Mouse (Mus musculus) MEL (cell line): ENCODE results near the gene Pgam5. TPM values are rescaled to one million over a fixed set of nuclear protein-coding genes. Genes with fewer than 3 reads are reported as not detected.

Source experiments
- DNase-seq: peaks from one replicate; pipeline ENCODE4 v3.0.0; 2011; ENCODE audit warnings: low read depth, low spot score
- H3K27ac ChIP-seq: 2 replicates; pipeline ENCODE4 v1.5.1; 2012; ENCODE audit warnings: low read depth, mild to moderate bottlenecking, control low read depth, low read length, moderate library complexity; ENCODE audit not compliant: control insufficient read depth
- H3K27me3 ChIP-seq, 2 experiments: fragments of 150-350 bp in 1 of 2; sonication (generic) in 1 of 2; 2 replicates each; pipeline ENCODE4 v1.6.1; 2012; ENCODE audit warnings: low read length in 2 of 2, mild to moderate bottlenecking in 2 of 2, improper control_type of control experiment in 1 of 2, moderate library complexity in 1 of 2; ENCODE audit not compliant: insufficient read depth in 2 of 2, control insufficient read depth in 1 of 2
- H3K36me3 ChIP-seq, 2 experiments: 2 replicates each; pipeline ENCODE4 v1.6.1; 2012 to 2014; ENCODE audit warnings: low read length in 2 of 2, improper control_type of control experiment in 1 of 2, inconsistent platforms in 1 of 2, mild to moderate bottlenecking in 1 of 2; ENCODE audit not compliant: insufficient read depth in 2 of 2, control insufficient read depth in 1 of 2
- H3K4me1 ChIP-seq, 2 experiments: fragments of 150-350 bp in 1 of 2; sonication (generic) in 1 of 2; 2 replicates each; pipeline ENCODE4 v1.6.1; 2012; ENCODE audit warnings: low read length in 2 of 2, improper control_type of control experiment in 1 of 2, mild to moderate bottlenecking in 1 of 2; ENCODE audit not compliant: insufficient read depth in 2 of 2, control insufficient read depth in 1 of 2
- H3K4me3 ChIP-seq, 2 experiments: fragments of 150-350 bp in 1 of 2; sonication (generic) in 1 of 2; 2 replicates each; pipeline ENCODE4 v1.5.1; 2012; ENCODE audit warnings: low read depth in 2 of 2, low read length in 2 of 2, mild to moderate bottlenecking in 2 of 2, moderate library complexity in 2 of 2, control low read depth in 1 of 2, improper control_type of control experiment in 1 of 2; ENCODE audit not compliant: control insufficient read depth in 1 of 2, insufficient read depth in 1 of 2
- H3K79me2 ChIP-seq: 2 replicates; pipeline ENCODE4 v1.6.1; 2012; ENCODE audit warnings: mild to moderate bottlenecking, low read length, moderate library complexity; ENCODE audit not compliant: control insufficient read depth, poor library complexity, insufficient read depth
- H3K9ac ChIP-seq: 2 replicates; pipeline ENCODE4 v1.6.1; 2012; ENCODE audit warnings: low read depth, mild to moderate bottlenecking, control low read depth, low read length, moderate library complexity; ENCODE audit not compliant: control insufficient read depth, poor library complexity, severe bottlenecking
- H3K9me3 ChIP-seq: fragments of 150-350 bp; sonication (generic); replicated peaks from 2 replicates; pipeline ENCODE4 v1.6.1; 2012; ENCODE audit warnings: mild to moderate bottlenecking, low read length, improper control_type of control experiment, moderate library complexity; ENCODE audit not compliant: insufficient read depth
- BHLHE40 ChIP-seq: IDR thresholded peaks from 2 replicates; pipeline ENCODE4 v1.6.1; 2012; ENCODE audit warnings: low read depth, mild to moderate bottlenecking, inconsistent platforms, low read length, improper control_type of control experiment, borderline replicate concordance
- CHD1 ChIP-seq: IDR thresholded peaks from 2 replicates; pipeline ENCODE4 v1.6.1; 2012; ENCODE audit warnings: low read depth, mild to moderate bottlenecking, inconsistent platforms, low read length, improper control_type of control experiment
- CHD2 ChIP-seq: IDR thresholded peaks from 2 replicates; pipeline ENCODE4 v1.6.1; 2011; ENCODE audit warnings: low read length, improper control_type of control experiment
- E2F4 ChIP-seq: IDR thresholded peaks from 2 replicates; pipeline ENCODE4 v1.6.1; 2011; ENCODE audit warnings: low read depth, low read length, improper control_type of control experiment, borderline replicate concordance
- ELF1 ChIP-seq: IDR thresholded peaks from 2 replicates; pipeline ENCODE4 v1.6.1; 2014; ENCODE audit warnings: low read depth, mild to moderate bottlenecking, inconsistent platforms, low read length, improper control_type of control experiment, moderate library complexity
- EP300 ChIP-seq, 2 experiments: IDR thresholded peaks; 2 replicates each; pipeline ENCODE4 v1.6.1; 2011; ENCODE audit warnings: improper control_type of control experiment in 2 of 2, low read length in 2 of 2, low read depth in 1 of 2, mild to moderate bottlenecking in 1 of 2
- HCFC1 ChIP-seq: IDR thresholded peaks from 2 replicates; pipeline ENCODE4 v1.6.1; 2012; ENCODE audit warnings: low read depth, mild to moderate bottlenecking, inconsistent platforms, low read length, improper control_type of control experiment, moderate library complexity
- KAT2A ChIP-seq: conservative IDR thresholded peaks from 2 replicates; pipeline ENCODE4 v1.6.1; 2012; ENCODE audit warnings: low read depth, low read length, improper control_type of control experiment, inconsistent platforms
- MAFK ChIP-seq: IDR thresholded peaks from 2 replicates; pipeline ENCODE4 v1.6.1; 2011; ENCODE audit warnings: low read depth, mild to moderate bottlenecking, low read length, improper control_type of control experiment, borderline replicate concordance
- MAZ ChIP-seq: IDR thresholded peaks from 2 replicates; pipeline ENCODE4 v1.6.1; 2012; ENCODE audit warnings: low read depth, mild to moderate bottlenecking, inconsistent platforms, low read length, improper control_type of control experiment
- MEF2A ChIP-seq: IDR thresholded peaks from 2 replicates; pipeline ENCODE4 v1.6.1; 2014; ENCODE audit warnings: low read depth, mild to moderate bottlenecking, inconsistent platforms, low read length, improper control_type of control experiment; ENCODE audit not compliant: poor library complexity, insufficient replicate concordance, severe bottlenecking; ENCODE audit errors: extremely low read depth
- MXI1 ChIP-seq: IDR thresholded peaks from 2 replicates; pipeline ENCODE4 v1.6.1; 2011; ENCODE audit warnings: mild to moderate bottlenecking, low read depth, low read length, improper control_type of control experiment
- MYB ChIP-seq: IDR thresholded peaks from 2 replicates; pipeline ENCODE4 v1.6.1; 2011; ENCODE audit warnings: mild to moderate bottlenecking, low read depth, low read length, improper control_type of control experiment
- MYC ChIP-seq: IDR thresholded peaks from 2 replicates; pipeline ENCODE4 v1.6.1; 2011; ENCODE audit warnings: low read depth, mild to moderate bottlenecking, low read length, improper control_type of control experiment, moderate library complexity
- POLR2A ChIP-seq, 2 experiments: IDR thresholded peaks; 2 replicates each; pipeline ENCODE4 v1.6.1; 2011 to 2012; ENCODE audit warnings: low read length in 2 of 2, mild to moderate bottlenecking in 2 of 2, control low read depth in 1 of 2, improper control_type of control experiment in 1 of 2, low read depth in 1 of 2, moderate library complexity in 1 of 2; ENCODE audit not compliant: control insufficient read depth in 1 of 2, insufficient read depth in 1 of 2, poor library complexity in 1 of 2
- POLR2AphosphoS5 ChIP-seq: IDR thresholded peaks from 2 replicates; pipeline ENCODE4 v1.6.1; 2012; ENCODE audit warnings: low read depth, borderline replicate concordance, mild to moderate bottlenecking, inconsistent platforms, low read length, moderate library complexity, mixed read lengths
- RAD21 ChIP-seq: IDR thresholded peaks from 2 replicates; pipeline ENCODE4 v1.6.1; 2011; ENCODE audit warnings: mild to moderate bottlenecking, low read depth, low read length, improper control_type of control experiment
- RCOR1 ChIP-seq: IDR thresholded peaks from 2 replicates; pipeline ENCODE4 v1.6.1; 2012; ENCODE audit warnings: low read depth, mild to moderate bottlenecking, inconsistent platforms, low read length, improper control_type of control experiment
- SIN3A ChIP-seq: IDR thresholded peaks from 2 replicates; pipeline ENCODE4 v1.6.1; 2012; ENCODE audit warnings: low read length, improper control_type of control experiment, inconsistent platforms
- TBP ChIP-seq: IDR thresholded peaks from 2 replicates; pipeline ENCODE4 v1.8.0; 2011; ENCODE audit warnings: low read depth, low read length, improper control_type of control experiment
- TCF12 ChIP-seq: IDR thresholded peaks from 2 replicates; pipeline ENCODE4 v1.6.1; 2014; ENCODE audit warnings: low read depth, mild to moderate bottlenecking, inconsistent platforms, low read length, improper control_type of control experiment, moderate library complexity
- UBTF ChIP-seq: IDR thresholded peaks from 2 replicates; pipeline ENCODE4 v1.6.1; 2012; ENCODE audit warnings: low read depth, mild to moderate bottlenecking, inconsistent platforms, low read length, improper control_type of control experiment, moderate library complexity, borderline replicate concordance; ENCODE audit not compliant: insufficient read depth
- USF2 ChIP-seq, 2 experiments: IDR thresholded peaks; 2 replicates each; pipeline ENCODE4 v1.6.1; 2011 to 2012; ENCODE audit warnings: improper control_type of control experiment in 2 of 2, low read length in 2 of 2, borderline replicate concordance in 1 of 2, inconsistent platforms in 1 of 2, low read depth in 1 of 2, mild to moderate bottlenecking in 1 of 2; ENCODE audit not compliant: insufficient read depth in 1 of 2
- ZC3H11A ChIP-seq: IDR thresholded peaks from 2 replicates; pipeline ENCODE4 v1.6.1; 2012; ENCODE audit warnings: low read depth, mild to moderate bottlenecking, inconsistent platforms, low read length, improper control_type of control experiment
- ZKSCAN1 ChIP-seq: IDR thresholded peaks from 2 replicates; pipeline ENCODE4 v1.6.1; 2012; ENCODE audit warnings: low read depth, mild to moderate bottlenecking, inconsistent platforms, low read length, improper control_type of control experiment, moderate library complexity
- ZNF384 ChIP-seq: IDR thresholded peaks from 2 replicates; pipeline ENCODE4 v1.6.1; 2012; ENCODE audit warnings: low read depth, mild to moderate bottlenecking, inconsistent platforms, low read length, improper control_type of control experiment
- polyA plus RNA-seq, 2 experiments: library from polyadenylated mRNA; stranded (reverse) in 1 of 2; unstranded in 1 of 2; fragments of >175 nt in 1 of 2; fragments of >200 nt in 1 of 2; gene quantifications; 2 replicates each; pipeline versions ENCODE4 v1.2.1 to v1.2.4; 2012; ENCODE audit warnings: low replicate concordance in 2 of 2, low read depth in 1 of 2; ENCODE audit not compliant: insufficient read length in 2 of 2, insufficient read depth in 1 of 2, missing spikeins in 1 of 2
- total RNA-seq: library from RNA; depleted of rRNA; stranded (reverse); fragments of 300-350 nt; gene quantifications from 2 replicates; pipeline ENCODE4 v1.2.3, GENCODE M21; 2012

Pgam5 gene
- total and polyA plus RNA-seq, 3 experiments, result 95.8 to 115 TPM; not detected in 1

DNA sequence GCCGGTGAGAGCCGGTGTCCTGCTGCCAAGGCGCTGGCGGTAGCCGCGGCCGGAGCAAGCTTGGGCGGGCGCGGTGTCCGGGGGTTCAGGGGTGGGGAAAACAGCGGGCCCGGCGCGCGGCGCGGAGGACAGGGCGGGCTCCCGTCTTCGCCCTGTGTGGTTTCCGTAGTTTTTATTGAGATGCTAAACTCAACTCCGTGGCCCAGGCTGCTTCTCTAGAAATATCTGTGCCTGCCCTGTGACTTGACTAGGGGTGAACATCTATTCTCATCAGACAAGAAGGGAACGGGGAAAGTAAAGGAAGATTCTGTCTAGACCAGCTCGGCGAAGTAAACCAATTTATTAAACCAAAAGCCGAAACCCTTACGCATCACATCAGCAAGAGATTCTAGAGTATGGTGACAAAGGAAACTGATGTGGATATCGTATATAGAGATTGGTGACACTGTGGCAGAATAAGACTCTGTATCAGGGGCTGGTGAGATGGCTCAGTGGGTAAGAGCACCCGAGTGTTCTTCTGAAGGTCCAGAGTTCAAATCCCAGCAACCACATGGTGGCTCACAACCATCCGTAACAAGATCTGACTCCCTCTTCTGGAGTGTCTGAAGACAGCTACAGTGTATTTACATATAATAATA is 16.9 kb upstream of the Pgam5 start:
- Histone ChIP-seq H3K27ac (peak overlapping the region; percentile 92), H3K27me3 (no peaks in the 10 kb centered on the region), H3K4me1 (peaks cover 0 to 6% of the 10 kb centered on the region in 2 experiments; a peak in 2 of 4 replicates), H3K4me3 (peak overlapping the region; percentile 82 to 98), H3K9ac (peak overlapping the region; percentile 97), H3K36me3 (peaks cover 7 to 9% of the 10 kb centered on the region in 2 experiments), H3K9me3 (no peaks in the 10 kb centered on the region), H3K79me2 (peaks cover 10% of the 10 kb centered on the region)
- DNase-seq, result no peak
- peak; percentile 44 for TF ChIP-seq SIN3A
- TF ChIP-seq BHLHE40, result no peak
- no peak for TF ChIP-seq POLR2AphosphoS5
- no peak for TF ChIP-seq TCF12
- no peak for TF ChIP-seq MAZ
- peak; percentile 97 for TF ChIP-seq TBP
- no peak for TF ChIP-seq ZC3H11A
- TF ChIP-seq CHD2, result no peak
- no peak for TF ChIP-seq MYB
- no peak for TF ChIP-seq MEF2A
- 0 out of 2 replicates have a peak, but pooled peaks have one; percentile 31 for TF ChIP-seq MYC
- TF ChIP-seq ELF1, result 0 out of 2 replicates have a peak, but pooled peaks have one; percentile 10

DNA sequence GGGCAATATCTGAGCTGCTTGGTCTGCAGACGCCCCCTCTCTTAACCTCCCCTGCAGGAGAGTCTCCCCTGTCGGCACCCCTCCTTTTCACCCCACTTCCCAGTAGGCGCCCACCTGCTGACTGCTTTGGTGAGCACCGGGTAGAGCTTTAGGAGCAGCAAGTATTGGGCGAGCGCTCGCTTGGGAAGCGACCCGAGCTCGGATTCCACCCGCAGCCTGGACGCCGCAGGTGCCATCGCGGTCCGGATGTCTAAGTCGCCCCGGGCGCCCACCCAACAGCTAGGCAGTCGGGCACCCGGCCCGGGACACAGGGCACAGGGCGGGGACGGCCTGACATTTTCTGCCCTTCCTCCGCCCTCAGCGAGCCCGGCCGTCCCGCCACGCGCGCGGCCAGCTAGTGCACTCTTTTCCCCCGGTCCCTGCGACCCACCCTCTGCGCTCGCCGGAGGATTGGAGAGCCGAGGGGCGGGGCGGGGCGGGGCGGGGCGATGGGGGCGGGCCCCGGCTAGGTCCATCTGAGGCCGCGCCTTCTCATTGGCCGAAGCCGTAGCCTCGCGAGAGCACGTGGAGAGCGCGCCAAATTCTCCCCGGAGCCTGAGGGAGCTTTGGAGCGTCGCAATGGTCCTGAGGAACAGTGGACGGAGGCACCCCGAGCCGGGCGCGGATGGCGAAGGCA is 16.2 kb upstream of the Pgam5 start, which contains the start of the genes Pxmp2 and Pole:
Gene Pxmp2 (minus strand): TSS at position 417 of the 676 bp plus-strand sequence.
Gene Pole (plus strand): TSS at position 537 of the 676 bp plus-strand sequence.
- H3K27ac ChIP-seq, result peak within 1 kb of the TSS; percentile 92
- peaks cover 10% of the 10 kb centered on the region for H3K79me2 ChIP-seq
- peak within 1 kb of the TSS; percentile 96 to 98 for H3K4me3 ChIP-seq
- peaks cover 3 to 10% of the 10 kb centered on the region in 2 experiments; a peak in 3 of 4 replicates for H3K36me3 ChIP-seq
- H3K9me3 ChIP-seq, result no peaks in the 10 kb centered on the region
- H3K9ac ChIP-seq, result peak within 1 kb of the TSS; percentile 97
- peaks cover 0 to 9% of the 10 kb centered on the region in 2 experiments; a peak in 2 of 4 replicates for H3K4me1 ChIP-seq
- no peaks in the 10 kb centered on the region for H3K27me3 ChIP-seq
- peak; percentile 96 for DNase-seq
- TF ChIP-seq CHD1 (no peak), MAFK (no peak), POLR2A (IDR thresholded peaks at IDR 0.05; ENCODE audit: control insufficient read depth in 1 of 2, insufficient read depth in 1 of 2, low read depth in 1 of 2, low read length in 2 of 2, poor library complexity in 1 of 2) (peak; percentile 88 to 90; a peak in 3 of 4 replicates), UBTF (no peak), MYB (no peak), ZKSCAN1 (no peak), TCF12 (no peak), USF2 (IDR thresholded peaks at IDR 0.05; ENCODE audit: borderline replicate concordance in 1 of 2, insufficient read depth in 1 of 2, low read depth in 1 of 2, low read length in 2 of 2) (no peak), HCFC1 (peak; percentile 64), MAZ (no peak), SIN3A (peak; percentile 1), EP300 (IDR thresholded peaks at IDR 0.05; ENCODE audit: low read depth in 1 of 2, low read length in 2 of 2) (no peak), RAD21 (no peak), BHLHE40 (no peak), ZNF384 (no peak), MEF2A (no peak), KAT2A (no peak), MXI1 (peak; percentile 43; the same call in 1 of the 2 replicates), CHD2 (peak; percentile 77), E2F4 (peak; percentile 82; the same call in 1 of the 2 replicates), RCOR1 (no peak), ZC3H11A (no peak), TBP (no peak)
